Mouse (Mus musculus) cerebellum, adult 8-10 months (tissue): ENCODE measurements around the gene Aox2.
A peak's percentile ranks its signal among the peaks of the same experiment; 100 is the strongest.

Source experiments
- DNase-seq: peaks from one replicate; pipeline ENCODE4 v3.0.0; 2022

The Aox2 gene

GRCm38 (mm10) chr1:58408141-58408540, 130.0 kb downstream of the Aox2 start:
- DNase-seq, result no peak

GRCm38 (mm10) chr1:58409553-58410197, 131.5 kb downstream of the Aox2 start:
- no peak for DNase-seq

GRCm38 (mm10) chr1:58410198-58410588, 132.1 kb downstream of the Aox2 start:
- DNase-seq, result no peak

GRCm38 (mm10) chr1:58410776-58411175, 132.7 kb downstream of the Aox2 start:
- no peak for DNase-seq

GRCm38 (mm10) chr1:58415442-58415841, 137.3 kb downstream of the Aox2 start:
- no peak for DNase-seq

- no peak for DNase-seq
Measured at GRCm38 (mm10) chr1:58416048-58416447, 137.9 kb downstream of the Aox2 start.

- no peak for DNase-seq
Measured at GRCm38 (mm10) chr1:58420032-58420431, 141.9 kb downstream of the Aox2 start.

GRCm38 (mm10) chr1:58420961-58421360, 142.8 kb downstream of the Aox2 start:
- DNase-seq, result peak; percentile 51

- no peak for DNase-seq
Measured at GRCm38 (mm10) chr1:58422879-58423278, 144.8 kb downstream of the Aox2 start.

GRCm38 (mm10) chr1:58423371-58424248, 145.5 kb downstream of the Aox2 start, which contains the start of gene Clk1:
Gene Clk1, minus strand, starts transcription at chr1:58424066.
- DNase-seq, result peak; percentile 99

GRCm38 (mm10) chr1:58424551-58424950, 146.4 kb downstream of the Aox2 start:
- no peak for DNase-seq
